Mouse (Mus musculus): ENCODE results near the gene Ncstn. TPM values are rescaled to one million over a fixed set of nuclear protein-coding genes. Genes with fewer than 3 reads are reported as not detected.

Ncstn gene
- polyA plus RNA-seq, 1 experiment from 2014 or later: 144 TPM

GRCm38 (mm10) chr1:172029914-172030313 lies 52.7 kb downstream of the Ncstn start:
- ChIA-PET CTCF (no interaction called here), POLR2A (no interaction called here)
- ATAC-seq: no peak
- H3K27me3 ChIP-seq: peaks cover 7% of the 10 kb centered on the region
- in situ Hi-C loops (cut with MboI; ENCODE audit: low pct_unique_long_range_greater_than_20kb): loop anchor here (25.0 kb wide), 2 partner anchors 307 to 457 kb away; partner anchors contain the start of genes Igsf9, Kcnj10, Kcnj9 and Slamf9
- no peak for TF ChIP-seq CTCF (IDR thresholded peaks at IDR 0.05)
- DNase-seq (ENCODE audit: low read depth, low spot score): no peak

DNA sequence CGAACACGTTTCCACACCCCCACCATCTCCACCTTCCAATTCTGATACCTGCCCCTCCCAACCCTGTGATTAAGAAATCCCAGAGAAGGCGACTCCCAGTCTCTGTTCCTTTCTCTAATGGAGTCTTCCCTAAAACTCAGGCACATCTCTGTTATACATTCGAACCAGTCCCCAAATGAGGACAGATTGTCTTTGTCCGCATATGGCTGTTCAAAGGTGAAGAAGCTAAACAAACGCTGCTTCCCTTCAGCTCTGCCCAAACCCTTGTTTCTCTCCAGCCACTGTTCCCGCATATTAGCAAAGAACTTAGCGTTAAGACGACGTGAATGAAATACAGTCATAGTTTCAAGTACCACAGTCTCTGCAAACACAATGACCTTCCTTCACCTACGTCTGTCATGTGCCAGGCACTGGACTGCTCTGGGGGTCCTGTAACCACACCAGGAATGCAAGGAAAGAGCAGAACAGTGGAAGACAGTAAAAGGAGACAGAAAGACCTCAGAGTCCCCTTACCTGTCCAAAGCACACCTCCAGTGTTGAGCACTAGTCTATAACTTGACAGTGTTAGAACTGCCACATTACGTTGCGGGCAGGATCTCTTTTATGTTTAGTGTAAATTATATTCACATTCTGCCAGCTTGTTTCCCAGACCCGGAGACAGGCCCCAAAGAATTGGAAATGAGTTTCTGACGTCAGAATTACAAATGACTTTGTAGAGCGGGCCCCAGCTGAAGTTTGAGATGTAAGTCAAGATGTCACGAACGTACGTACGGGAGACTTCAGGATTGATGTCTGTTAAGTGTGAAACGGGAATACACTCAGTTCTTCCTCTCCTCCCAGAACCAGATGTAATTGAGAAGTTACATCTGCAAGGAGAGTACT lies 54.0 kb downstream of the Ncstn start, which contains the start of gene Vangl2:
Gene Vangl2, minus strand, starts transcription at position 51 of the 882 bp plus-strand sequence.
- DNase-seq (ENCODE audit: low read depth, low spot score) (no peak), ATAC-seq (no peak)
- no peaks in the 10 kb centered on the region for H3K27me3 ChIP-seq
- ChIA-PET POLR2A (no interaction called here), CTCF (interaction anchor here (0.6 to 1.3 kb wide), 2 partner anchors 18 to 464 kb away, joined by 3 read pairs; no protein-coding TSS in a partner anchor)
- TF ChIP-seq CTCF (IDR thresholded peaks at IDR 0.05): no peak
- in situ Hi-C loops (cut with MboI; ENCODE audit: low pct_unique_long_range_greater_than_20kb): loop anchor here (25.0 kb wide), 2 partner anchors 309 to 459 kb away; partner anchors contain the start of genes Igsf9, Kcnj10, Kcnj9 and Slamf9

- DNase-seq (ENCODE audit: low read depth, low spot score): no peak
- CTCF ChIA-PET: interaction anchor here (1.3 kb wide), 1 partner anchor 19 kb away, joined by 3 read pairs; no protein-coding TSS in a partner anchor
- no peak for ATAC-seq
- TF ChIP-seq CTCF (IDR thresholded peaks at IDR 0.05): no peak
- no peaks in the 10 kb centered on the region for H3K27me3 ChIP-seq
- in situ Hi-C loops (cut with MboI; ENCODE audit: low pct_unique_long_range_greater_than_20kb): loop anchor here (25.0 kb wide), 2 partner anchors 310 to 460 kb away; partner anchors contain the start of genes Igsf9, Kcnj10, Kcnj9 and Slamf9
- POLR2A ChIA-PET: no interaction called here
Observed at GRCm38 (mm10) chr1:172027809-172028102, 54.8 kb downstream of the Ncstn start.

- H3K27me3 ChIP-seq: no peaks in the 10 kb centered on the region
- ChIA-PET CTCF (interaction anchor here (1.3 kb wide), 1 partner anchor 20 kb away, joined by 3 read pairs; no protein-coding TSS in a partner anchor), POLR2A (no interaction called here)
- DNase-seq (ENCODE audit: low read depth, low spot score): no peak
- in situ Hi-C loops (cut with MboI; ENCODE audit: low pct_unique_long_range_greater_than_20kb): loop anchor here (25.0 kb wide), 2 partner anchors 310 to 460 kb away; partner anchors contain the start of genes Igsf9, Kcnj10, Kcnj9 and Slamf9
- TF ChIP-seq CTCF (IDR thresholded peaks at IDR 0.05): no peak
- ATAC-seq: peak; percentile 72
Observed at GRCm38 (mm10) chr1:172027010-172027808, 55.4 kb downstream of the Ncstn start.

DNA sequence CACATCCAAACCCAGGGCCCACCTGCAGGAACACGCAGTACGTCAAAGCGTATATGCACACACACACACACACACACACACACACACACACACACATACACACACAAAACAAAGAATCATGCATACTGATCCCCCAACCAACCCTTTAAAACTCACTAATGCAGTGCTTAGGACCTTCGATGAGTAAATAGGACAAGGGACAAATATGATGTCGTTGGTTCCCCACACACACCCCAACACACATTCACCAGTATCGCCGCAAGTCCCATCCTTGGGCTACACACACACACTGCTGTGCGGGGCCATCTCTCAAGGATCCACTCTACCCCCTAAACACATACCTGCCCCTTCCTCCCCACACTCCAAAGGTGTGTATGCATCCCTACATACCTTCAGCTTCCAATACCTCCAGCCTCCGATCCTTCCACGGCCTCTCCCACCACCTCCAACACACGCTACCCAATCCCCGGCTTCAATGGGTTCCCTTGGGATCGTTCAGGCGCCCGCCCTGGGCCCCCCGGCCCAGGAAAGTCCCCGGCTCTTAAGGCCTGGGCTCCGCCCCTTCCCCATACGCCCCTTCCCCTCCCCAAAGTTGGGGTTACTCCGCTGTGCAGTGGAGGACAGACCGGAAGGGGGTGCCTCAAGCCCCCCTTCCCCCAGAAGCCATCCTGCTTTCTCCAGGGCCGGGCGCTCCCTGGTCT lies 56.2 kb downstream of the Ncstn start:
- POLR2A ChIA-PET: no interaction called here
- DNase-seq (ENCODE audit: low read depth, low spot score) (no peak), ATAC-seq (peak; percentile 40)
- no peak for TF ChIP-seq CTCF (IDR thresholded peaks at IDR 0.05)
- no peaks in the 10 kb centered on the region for H3K27me3 ChIP-seq
- in situ Hi-C loops (cut with MboI; ENCODE audit: low pct_unique_long_range_greater_than_20kb): loop anchor here (25.0 kb wide), 2 partner anchors 311 to 461 kb away; partner anchors contain the start of genes Igsf9, Kcnj10, Kcnj9 and Slamf9
- CTCF ChIA-PET: no interaction called here

- ChIA-PET POLR2A (no interaction called here), CTCF (no interaction called here)
- ATAC-seq: no peak
- TF ChIP-seq CTCF (IDR thresholded peaks at IDR 0.05): no peak
- DNase-seq (ENCODE audit: low read depth, low spot score): no peak
- no peaks in the 10 kb centered on the region for H3K27me3 ChIP-seq
- in situ Hi-C loops (cut with MboI; ENCODE audit: low pct_unique_long_range_greater_than_20kb): loop anchor here (25.0 kb wide), 2 partner anchors 312 to 462 kb away; partner anchors contain the start of genes Igsf9, Kcnj10, Kcnj9 and Slamf9
Observed at GRCm38 (mm10) chr1:172025201-172025904, 57.2 kb downstream of the Ncstn start.

DNA sequence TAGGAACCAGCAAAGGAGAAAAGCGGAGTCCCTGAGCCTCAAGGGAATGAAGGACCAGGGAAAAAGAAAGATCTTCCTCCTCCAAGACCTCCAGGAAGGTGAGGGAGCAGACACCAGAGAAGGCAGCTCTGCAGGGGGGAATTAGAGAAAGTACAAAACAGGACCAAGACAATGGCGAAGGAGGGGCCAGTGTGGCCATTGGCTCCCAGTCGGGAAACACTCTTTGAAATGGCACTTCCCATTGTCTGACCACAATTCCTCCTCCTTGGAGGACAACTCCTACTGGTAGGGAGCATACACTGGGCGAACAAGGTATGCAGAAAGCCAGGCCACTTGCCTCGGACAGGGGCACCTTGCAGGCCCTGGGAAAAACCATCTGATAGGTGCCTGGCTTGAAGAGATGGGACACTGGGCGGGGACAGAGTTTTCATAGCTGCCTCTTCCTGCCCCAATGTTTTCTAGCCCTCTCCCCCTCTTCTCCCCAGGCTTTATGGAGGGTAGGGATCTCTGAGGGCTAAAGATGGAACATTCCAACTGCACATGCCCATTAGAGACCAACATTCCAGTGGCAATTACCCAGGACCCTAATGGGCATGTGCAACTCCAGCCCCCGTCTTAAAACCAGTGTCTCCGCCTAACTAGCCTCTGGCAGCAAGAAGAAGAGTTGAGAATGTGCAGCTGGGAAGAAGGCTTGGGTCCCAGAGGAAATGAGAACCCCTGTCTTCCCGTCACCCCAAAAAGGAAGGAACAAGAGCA lies 58.3 kb downstream of the Ncstn start:
- POLR2A ChIA-PET: no interaction called here
- no peaks in the 10 kb centered on the region for H3K27me3 ChIP-seq
- in situ Hi-C loops (cut with MboI; ENCODE audit: low pct_unique_long_range_greater_than_20kb): no loop called here
- DNase-seq (ENCODE audit: low read depth, low spot score) (no peak), ATAC-seq (no peak)
- no peak for TF ChIP-seq CTCF (IDR thresholded peaks at IDR 0.05)
- CTCF ChIA-PET: no interaction called here

GRCm38 (mm10) chr1:172019863-172020521 lies 62.6 kb downstream of the Ncstn start:
- CTCF ChIA-PET: interaction anchor here (2.5 kb wide), 1 partner anchor 8 kb away, joined by 19 read pairs; no protein-coding TSS in a partner anchor
- DNase-seq (ENCODE audit: low read depth, low spot score) (no peak), ATAC-seq (no peak)
- no peak for TF ChIP-seq CTCF (IDR thresholded peaks at IDR 0.05)
- no peaks in the 10 kb centered on the region for H3K27me3 ChIP-seq
- POLR2A ChIA-PET: interaction anchor here (1.4 kb wide), 1 partner anchor 8 kb away, joined by 4 read pairs; no protein-coding TSS in a partner anchor
- in situ Hi-C loops (cut with MboI; ENCODE audit: low pct_unique_long_range_greater_than_20kb): no loop called here
